Mouse (Mus musculus): ENCODE data around the gene Pmp22.

Pmp22 gene

GRCm38 (mm10) chr11:63163986-63164682 lies 35.4 kb downstream of the Pmp22 start:
- no peak for DNase-seq

DNA sequence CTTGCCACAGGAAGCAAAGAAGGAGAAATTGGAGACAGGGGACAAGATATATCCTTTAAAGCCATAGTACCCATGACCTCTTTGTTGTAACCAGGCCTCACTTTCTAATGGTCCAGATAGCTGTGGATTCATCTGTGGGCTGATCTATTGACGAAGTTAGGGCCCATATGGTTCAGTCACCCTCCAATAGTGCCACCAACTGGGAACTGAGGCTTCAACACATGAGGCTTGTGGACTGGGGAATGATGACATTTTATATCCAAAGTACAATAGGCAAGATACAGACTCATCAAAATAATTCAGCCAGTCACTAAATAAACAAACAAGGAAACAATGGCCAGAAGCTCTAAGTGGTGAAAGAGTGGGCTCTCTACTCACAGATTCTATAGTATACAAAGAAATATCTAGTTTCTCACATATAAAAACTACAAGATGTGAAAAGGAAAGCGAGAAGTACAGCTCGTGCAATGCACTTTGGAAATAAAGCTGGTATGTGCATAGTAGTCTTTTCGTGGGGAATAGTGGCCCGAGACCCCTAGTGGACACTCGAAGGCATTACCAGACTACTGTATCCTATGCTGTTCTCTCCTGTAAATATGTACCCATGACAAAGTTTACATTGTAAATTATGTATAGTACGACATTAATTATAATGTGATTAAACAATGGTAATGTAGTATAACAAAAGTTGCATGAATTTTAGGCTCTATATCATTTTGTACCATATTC lies 36.1 kb downstream of the Pmp22 start:
- DNase-seq = no peak

- DNase-seq = no peak
These were observed 39.0 kb downstream of the Pmp22 start for GRCm38 (mm10) chr11:63167826-63168225.

- DNase-seq = no peak
These were observed 39.9 kb downstream of the Pmp22 start for GRCm38 (mm10) chr11:63168551-63169258.

GRCm38 (mm10) chr11:63171977-63172376 lies 43.2 kb downstream of the Pmp22 start:
- peak in 1 of 2 experiments; percentile 6 for DNase-seq

- DNase-seq = no peak
These were observed 44.8 kb downstream of the Pmp22 start for GRCm38 (mm10) chr11:63173604-63174003.

GRCm38 (mm10) chr11:63175302-63175701 lies 46.5 kb downstream of the Pmp22 start:
- DNase-seq = no peak

DNA sequence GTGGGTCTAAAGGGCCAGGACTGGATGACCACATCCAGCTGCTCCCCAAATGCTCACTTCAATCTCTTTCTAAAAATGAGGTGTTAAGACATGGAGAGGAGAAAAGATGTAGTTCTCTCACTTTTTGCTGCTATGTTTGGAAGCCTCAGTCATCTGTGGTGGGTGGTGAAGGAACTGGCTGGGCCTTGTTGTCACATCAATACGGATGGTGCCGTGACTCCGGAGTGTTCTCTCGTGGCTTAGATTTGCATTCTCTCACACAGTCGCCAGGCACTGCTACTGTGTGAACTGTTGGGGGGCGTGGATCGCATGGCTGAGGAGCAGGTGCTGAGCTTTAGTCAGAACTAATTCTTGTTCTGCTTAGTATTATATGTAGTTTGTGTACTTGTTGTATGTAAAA lies 47.6 kb downstream of the Pmp22 start:
- DNase-seq = no peak

- no peak for DNase-seq
These were observed 51.7 kb downstream of the Pmp22 start for GRCm38 (mm10) chr11:63180262-63181101.

DNA sequence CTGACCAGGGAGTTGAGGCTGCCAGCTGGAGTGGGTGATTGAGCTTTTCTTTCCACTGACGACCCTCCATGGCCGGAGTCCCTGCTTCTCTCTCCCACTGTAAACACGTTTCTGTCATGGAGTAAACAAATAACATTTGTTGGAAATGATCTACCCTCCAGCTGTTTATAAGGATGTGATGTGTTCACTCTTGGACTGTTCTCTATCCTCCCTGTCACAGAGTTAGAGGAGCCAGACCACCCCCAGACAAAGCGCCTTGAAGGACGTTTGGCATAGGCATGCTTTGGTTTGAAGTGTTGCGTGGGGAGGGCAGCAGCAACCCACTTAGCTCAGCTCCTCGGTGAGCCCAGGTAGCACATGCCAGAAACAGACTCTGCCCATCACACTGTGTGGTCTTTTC lies 60.0 kb downstream of the Pmp22 start:
- DNase-seq = no peak

DNA sequence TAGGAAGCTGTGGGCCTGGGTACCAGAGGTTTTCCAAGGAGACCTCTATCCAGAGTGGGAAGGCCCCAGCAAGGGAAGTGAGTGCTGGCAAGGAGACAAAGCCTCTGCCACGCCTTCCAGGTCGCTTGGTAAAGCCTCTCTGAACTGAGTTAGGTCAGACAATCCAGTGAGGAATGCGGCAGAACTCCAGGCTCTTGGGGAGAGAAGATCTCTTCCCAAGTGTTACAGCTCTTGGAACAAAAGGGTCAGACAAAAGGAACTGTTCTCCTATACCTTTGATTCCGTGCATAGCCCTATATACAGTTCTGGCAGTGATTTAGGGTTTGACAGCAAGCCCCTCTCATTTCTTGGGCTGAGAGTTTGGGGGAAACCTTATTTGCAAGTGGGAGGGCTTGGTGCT lies 69.3 kb downstream of the Pmp22 start:
- DNase-seq = no peak

- no peak for DNase-seq
These were observed 73.3 kb downstream of the Pmp22 start for GRCm38 (mm10) chr11:63201989-63202535.
